Mouse (Mus musculus) kidney, embryonic 14.5 days (tissue): ENCODE results near the gene Prkaca. TPM values are rescaled to one million over a fixed set of nuclear protein-coding genes. Genes with fewer than 3 reads are reported as not detected.

ENCODE experiments used
- ATAC-seq: fragments of 200-750 bp; cut with Nextera tagmentation; 2 replicates; pipeline ENCODE4 v1.8.0; 2017; ENCODE audit warnings: moderate number of reproducible peaks, mild to moderate bottlenecking, moderate TSS enrichment, moderate library complexity; ENCODE audit not compliant: low FRiP score, low TSS enrichment
- H3K27ac ChIP-seq: fragments of 300-500 bp; sonication (generic); 2 replicates; pipeline ENCODE4 v1.5.1; 2014; ENCODE audit warnings: low read depth, mild to moderate bottlenecking, low read length, moderate library complexity, mixed read lengths
- H3K27me3 ChIP-seq: fragments of 300-500 bp; sonication (generic); 2 replicates; pipeline ENCODE4 v1.6.1; 2014; ENCODE audit warnings: mild to moderate bottlenecking, low read length; ENCODE audit not compliant: control insufficient read depth, insufficient read depth
- H3K36me3 ChIP-seq: fragments of 300-500 bp; sonication (generic); 2 replicates; pipeline ENCODE4 v1.6.1; 2014; ENCODE audit warnings: low read length, mixed read lengths; ENCODE audit not compliant: control insufficient read depth, insufficient read depth
- H3K4me1 ChIP-seq: fragments of 300-500 bp; sonication (generic); 2 replicates; pipeline ENCODE4 v1.6.1; 2014; ENCODE audit warnings: low read length, mixed read lengths; ENCODE audit not compliant: control insufficient read depth, insufficient read depth
- H3K4me2 ChIP-seq: fragments of 300-500 bp; sonication (generic); replicated peaks from 2 replicates; pipeline ENCODE4 v1.6.1; 2014; ENCODE audit warnings: low read depth, mild to moderate bottlenecking, low read length
- H3K4me3 ChIP-seq: fragments of 300-500 bp; sonication (generic); 2 replicates; pipeline ENCODE4 v1.5.1; 2014; ENCODE audit warnings: mild to moderate bottlenecking, low read length
- H3K9ac ChIP-seq: fragments of 300-500 bp; sonication (generic); 2 replicates; pipeline ENCODE4 v1.6.1; 2014; ENCODE audit warnings: low read depth, mild to moderate bottlenecking, low read length, moderate library complexity
- H3K9me3 ChIP-seq: fragments of 300-500 bp; sonication (generic); 2 replicates; pipeline ENCODE4 v1.6.1; 2016; ENCODE audit warnings: low read length; ENCODE audit not compliant: control insufficient read depth
- WGBS: fragments of 180-500 bp; shearing (Covaris S2); extraction: QIAGEN DNeasy Blood & Tissue Kit; methylation state at CpG from one replicate; pipeline ENCODE4 v1.1.7; 2014; 5-methylcytosine and 5-hydroxymethylcytosine counted together
- polyA plus RNA-seq: library from polyadenylated mRNA; unstranded; fragments of >200 nt; fragmentation: Nextera tagmentation; extraction: Ambion mirVana; gene quantifications from 2 replicates; pipeline ENCODE4 v1.2.1, GENCODE M21; 2014

The Prkaca gene
- polyA plus RNA-seq, 1 experiment from 2014 or later, result 123 TPM

GRCm38 (mm10) chr8:83971661-83972060 lies 1.1 kb upstream of the Prkaca start:
- Histone ChIP-seq H3K4me2 (peak overlapping the region; percentile 82), H3K9ac (no peak overlapping the region), H3K36me3 (peaks cover 35% of the 10 kb centered on the region), H3K27me3 (no peaks in the 10 kb centered on the region), H3K9me3 (no peaks in the 10 kb centered on the region), H3K4me1 (peaks cover 16% of the 10 kb centered on the region; the same call in 1 of the 2 replicates), H3K4me3 (peak overlapping the region; percentile 92), H3K27ac (no peak overlapping the region)
- 78% methylated on average over 6 of the region's 6 CpGs for WGBS
- ATAC-seq, result no peak

- Histone ChIP-seq H3K36me3 (peaks cover 23% of the 10 kb centered on the region), H3K27ac (0 out of 2 replicates have a peak overlapping the region, but pooled peaks have one; percentile 11), H3K4me1 (peaks cover 27% of the 10 kb centered on the region), H3K4me3 (peak overlapping the region; percentile 92), H3K27me3 (no peaks in the 10 kb centered on the region), H3K9me3 (no peaks in the 10 kb centered on the region), H3K9ac (peak overlapping the region; percentile 89), H3K4me2 (peak overlapping the region; percentile 94)
- WGBS, result 4% methylated on average over 21 of the region's 37 CpGs
- ATAC-seq, result peak; percentile 28
These were observed 603 bp downstream of the Prkaca start for GRCm38 (mm10) chr8:83973161-83974031.

- Histone ChIP-seq H3K4me2 (no peak overlapping the region), H3K4me3 (no peak overlapping the region), H3K9me3 (no peaks in the 10 kb centered on the region), H3K4me1 (peaks cover 27% of the 10 kb centered on the region), H3K9ac (peak overlapping the region; percentile 5; the same call in 1 of the 2 replicates), H3K27ac (no peak overlapping the region), H3K27me3 (no peaks in the 10 kb centered on the region), H3K36me3 (peaks cover 16% of the 10 kb centered on the region)
- no peak for ATAC-seq
- 84% methylated on average over 4 of the region's 4 CpGs for WGBS
These were observed 1.7 kb downstream of the Prkaca start for GRCm38 (mm10) chr8:83974521-83974920.

GRCm38 (mm10) chr8:83976101-83976630 lies 3.4 kb downstream of the Prkaca start:
- 78% methylated on average over 4 of the region's 4 CpGs for WGBS
- no peak overlapping the region for H3K4me2 ChIP-seq
- no peak overlapping the region for H3K9ac ChIP-seq
- ATAC-seq, result no peak
- H3K9me3 ChIP-seq, result no peaks in the 10 kb centered on the region
- no peak overlapping the region for H3K4me3 ChIP-seq
- peaks cover 19% of the 10 kb centered on the region for H3K36me3 ChIP-seq
- no peak overlapping the region for H3K27ac ChIP-seq
- H3K27me3 ChIP-seq, result no peaks in the 10 kb centered on the region
- H3K4me1 ChIP-seq, result peaks cover 27% of the 10 kb centered on the region

GRCm38 (mm10) chr8:83976779-83977350 lies 4.1 kb downstream of the Prkaca start:
- Histone ChIP-seq H3K4me3 (no peak overlapping the region), H3K27me3 (no peaks in the 10 kb centered on the region), H3K4me1 (peaks cover 26% of the 10 kb centered on the region), H3K4me2 (no peak overlapping the region), H3K36me3 (peaks cover 26% of the 10 kb centered on the region), H3K27ac (no peak overlapping the region), H3K9me3 (no peaks in the 10 kb centered on the region), H3K9ac (no peak overlapping the region)
- WGBS, result 82% methylated on average over 5 of the region's 5 CpGs
- ATAC-seq, result no peak

- no peaks in the 10 kb centered on the region for H3K27me3 ChIP-seq
- H3K36me3 ChIP-seq, result peaks cover 34% of the 10 kb centered on the region
- no peak overlapping the region for H3K4me2 ChIP-seq
- 0 out of 2 replicates have a peak overlapping the region, but pooled peaks have one; percentile 47 for H3K27ac ChIP-seq
- H3K9ac ChIP-seq, result no peak overlapping the region
- no peaks in the 10 kb centered on the region for H3K9me3 ChIP-seq
- H3K4me1 ChIP-seq, result peaks cover 24% of the 10 kb centered on the region
- WGBS, result 47% methylated on average over 6 of the region's 6 CpGs
- H3K4me3 ChIP-seq, result no peak overlapping the region; the same call in 1 of the 2 replicates
- no peak for ATAC-seq
These were observed 4.9 kb downstream of the Prkaca start for GRCm38 (mm10) chr8:83977646-83978045.

- no peak for ATAC-seq
- Histone ChIP-seq H3K27ac (0 out of 2 replicates have a peak overlapping the region, but pooled peaks have one; percentile 47), H3K4me3 (no peak overlapping the region), H3K27me3 (no peaks in the 10 kb centered on the region), H3K36me3 (peaks cover 34% of the 10 kb centered on the region), H3K9ac (no peak overlapping the region), H3K4me1 (peaks cover 24% of the 10 kb centered on the region), H3K9me3 (no peaks in the 10 kb centered on the region), H3K4me2 (no peak overlapping the region)
- WGBS, result 75% methylated on average over 9 of the region's 9 CpGs
These were observed 5.4 kb downstream of the Prkaca start for GRCm38 (mm10) chr8:83978200-83978599.

- H3K27me3 ChIP-seq, result no peaks in the 10 kb centered on the region
These were observed 7.5 kb downstream of the Prkaca start for GRCm38 (mm10) chr8:83980250-83980649.

GRCm38 (mm10) chr8:83980845-83981244 lies 8.1 kb downstream of the Prkaca start:
- H3K9ac ChIP-seq, result no peak overlapping the region
- H3K27ac ChIP-seq, result no peak overlapping the region
- ATAC-seq, result no peak
- no peak overlapping the region for H3K4me2 ChIP-seq
- H3K9me3 ChIP-seq, result no peaks in the 10 kb centered on the region
- H3K4me1 ChIP-seq, result peaks cover 11% of the 10 kb centered on the region
- no peak overlapping the region for H3K4me3 ChIP-seq
- 82% methylated on average over 8 of the region's 8 CpGs for WGBS
- no peaks in the 10 kb centered on the region for H3K27me3 ChIP-seq
- peaks cover 56% of the 10 kb centered on the region for H3K36me3 ChIP-seq

More at GRCm38 (mm10) chr8:83980250-83980649, 7.5 kb downstream of the Prkaca start:
- Histone ChIP-seq H3K4me2 (no peak overlapping the region), H3K27ac (no peak overlapping the region), H3K36me3 (peaks cover 51% of the 10 kb centered on the region), H3K9me3 (no peaks in the 10 kb centered on the region), H3K4me1 (peaks cover 11% of the 10 kb centered on the region), H3K9ac (no peak overlapping the region), H3K4me3 (no peak overlapping the region)
- WGBS, result 90% methylated on average over 1 of the region's 1 CpGs
- no peak for ATAC-seq
